Mouse (Mus musculus) neural tube, embryonic 13.5 days (tissue): ENCODE data around the gene 1700040F15Rik. TPM values are rescaled to one million over a fixed set of nuclear protein-coding genes. Genes with fewer than 3 reads are reported as not detected.
"Not testable (repeated sequence)": the region's sequence is repeated elsewhere in the genome, so short reads cannot be mapped to it uniquely, and the experiment has no call there.

Source experiments
- ATAC-seq: fragments of 200-750 bp; cut with Nextera tagmentation; 2 replicates; pipeline ENCODE4 v1.8.0; 2017; ENCODE audit warnings: low read depth, mild to moderate bottlenecking, moderate TSS enrichment, moderate library complexity
- H3K27ac ChIP-seq: fragments of 300-500 bp; sonication (generic); replicated peaks from 2 replicates; pipeline ENCODE4 v1.5.1; 2015; ENCODE audit warnings: moderate library complexity, mild to moderate bottlenecking, inconsistent platforms
- H3K27me3 ChIP-seq: fragments of 300-500 bp; sonication (generic); 2 replicates; pipeline ENCODE4 v1.6.1; 2015; ENCODE audit warnings: mild to moderate bottlenecking, inconsistent platforms
- H3K36me3 ChIP-seq: fragments of 300-500 bp; sonication (generic); 2 replicates; pipeline ENCODE4 v1.6.1; 2015; ENCODE audit warnings: mild to moderate bottlenecking, inconsistent platforms
- H3K4me1 ChIP-seq: fragments of 300-500 bp; sonication (generic); replicated peaks from 2 replicates; pipeline ENCODE4 v1.6.1; 2015; ENCODE audit warnings: inconsistent platforms
- H3K4me2 ChIP-seq: fragments of 300-500 bp; sonication (generic); 2 replicates; pipeline ENCODE4 v1.6.1; 2015; ENCODE audit warnings: inconsistent platforms, mild to moderate bottlenecking, moderate library complexity
- H3K4me3 ChIP-seq: fragments of 300-500 bp; sonication (generic); 2 replicates; pipeline ENCODE4 v1.5.1; 2015; ENCODE audit warnings: mild to moderate bottlenecking, inconsistent platforms
- H3K9ac ChIP-seq: fragments of 300-500 bp; sonication (generic); 2 replicates; pipeline ENCODE4 v1.6.1; 2015; ENCODE audit warnings: moderate library complexity, mild to moderate bottlenecking, inconsistent platforms
- H3K9me3 ChIP-seq: fragments of 300-500 bp; sonication (generic); 2 replicates; pipeline ENCODE4 v1.6.1; 2016; ENCODE audit warnings: inconsistent platforms
- WGBS: fragments of 180-500 bp; shearing (Covaris S2); methylation state at CpG from one replicate; pipeline ENCODE4 v1.1.7; 2015; 5-methylcytosine and 5-hydroxymethylcytosine counted together
- polyA plus RNA-seq: library from polyadenylated mRNA; unstranded; fragments of >200 nt; fragmentation: Nextera tagmentation; extraction: Ambion mirVana; gene quantifications from 2 replicates; pipeline ENCODE4 v1.2.1, GENCODE M21; 2015

1700040F15Rik gene
- not detected in 2 replicates for polyA plus RNA-seq

- not testable (repeated sequence) for H3K4me3 ChIP-seq, H3K9ac ChIP-seq, H3K4me1 ChIP-seq, H3K9me3 ChIP-seq, H3K27ac ChIP-seq, H3K27me3 ChIP-seq, H3K36me3 ChIP-seq, H3K4me2 ChIP-seq, ATAC-seq
- WGBS, result no CpG with 5 or more reads among the region's 8 CpGs
Measured at GRCm38 (mm10) chrY:61101947-61102346, at the start of gene 1700040F15Rik. Gene 1700040F15Rik (plus strand): TSS chrY:61102247.
